Mouse (Mus musculus) bone marrow, adult 2 months (tissue): ENCODE measurements around the gene Cops6. TPM values are rescaled to one million over a fixed set of nuclear protein-coding genes. Genes with fewer than 3 reads are reported as not detected.

Experiments
- H3K27ac ChIP-seq: fragments of 200-500 bp; 2 replicates; pipeline ENCODE4 v1.5.1; 2012; ENCODE audit warnings: low read depth, mild to moderate bottlenecking, control low read depth, inconsistent platforms, low read length; ENCODE audit not compliant: control insufficient read depth, poor library complexity, insufficient read depth
- H3K4me1 ChIP-seq: fragments of 200-500 bp; 2 replicates; pipeline ENCODE4 v1.6.1; 2011; ENCODE audit warnings: low read length; ENCODE audit not compliant: control insufficient read depth, insufficient read depth
- H3K4me3 ChIP-seq: fragments of 200-500 bp; replicated peaks from 2 replicates; pipeline ENCODE3; 2011; ENCODE audit warnings: mild to moderate bottlenecking, low read depth, low read length, control low read depth; ENCODE audit not compliant: control insufficient read depth
- CTCF ChIP-seq: fragments of 200-500 bp; IDR thresholded peaks from 2 replicates; pipeline ENCODE4 v1.5.1; 2011; ENCODE audit warnings: low read length, control low read depth; ENCODE audit not compliant: control insufficient read depth, insufficient read depth
- POLR2A ChIP-seq: fragments of 200-500 bp; IDR thresholded peaks from 2 replicates; pipeline ENCODE4 v1.6.1; 2011; ENCODE audit warnings: low read depth, mild to moderate bottlenecking, control low read depth, low read length, borderline replicate concordance; ENCODE audit not compliant: control insufficient read depth
- WGBS: fragments of 180-500 bp; shearing (Covaris S2); methylation state at CpG from one replicate; pipeline ENCODE4 v1.1.7; 2018; 5-methylcytosine and 5-hydroxymethylcytosine counted together
- polyA plus RNA-seq: library from polyadenylated mRNA; stranded (reverse); fragments of >200 nt; gene quantifications from 2 replicates; pipeline ENCODE4 v1.2.4, GENCODE M21; 2011; ENCODE audit warnings: low replicate concordance; ENCODE audit not compliant: missing spikeins, insufficient read depth, insufficient read length

The Cops6 gene
- polyA plus RNA-seq, 1 experiment, result 72.4 TPM

GRCm38 (mm10) chr5:138195463-138195862 lies 34.6 kb downstream of the Cops6 start:
- peak overlapping the region; percentile 48 for H3K4me3 ChIP-seq
- 24% methylated on average over 7 of the region's 7 CpGs for WGBS

GRCm38 (mm10) chr5:138199576-138199975 lies 38.7 kb downstream of the Cops6 start:
- Histone ChIP-seq H3K4me3 (no peak overlapping the region), H3K27ac (no peak overlapping the region), H3K4me1 (no peaks in the 10 kb centered on the region)
- 8% methylated on average over 1 of the region's 1 CpGs for WGBS
- TF ChIP-seq POLR2A (no peak), CTCF (no peak)

More at GRCm38 (mm10) chr5:138195463-138195862, 34.6 kb downstream of the Cops6 start:
- Histone ChIP-seq H3K27ac (no peak overlapping the region), H3K4me1 (no peaks in the 10 kb centered on the region; the same call in 1 of the 2 replicates)
- no peak for TF ChIP-seq POLR2A

GRCm38 (mm10) chr5:138202086-138202485 lies 41.2 kb downstream of the Cops6 start:
- TF ChIP-seq CTCF (no peak), POLR2A (no peak)
- Histone ChIP-seq H3K4me1 (no peaks in the 10 kb centered on the region), H3K4me3 (no peak overlapping the region), H3K27ac (no peak overlapping the region)
- 87% methylated on average over 3 of the region's 3 CpGs for WGBS

- Histone ChIP-seq H3K4me3 (no peak overlapping the region), H3K4me1 (no peaks in the 10 kb centered on the region; the same call in 1 of the 2 replicates), H3K27ac (no peak overlapping the region)
- TF ChIP-seq POLR2A, result no peak
- TF ChIP-seq CTCF, result no peak
- WGBS, result 68% methylated on average over 1 of the region's 1 CpGs
Measured at GRCm38 (mm10) chr5:138207253-138207652, 46.4 kb downstream of the Cops6 start.

- 72% methylated on average over 4 of the region's 4 CpGs for WGBS
- no peaks in the 10 kb centered on the region; the same call in 1 of the 2 replicates for H3K4me1 ChIP-seq
- TF ChIP-seq CTCF (no peak), POLR2A (no peak)
- no peak overlapping the region for H3K27ac ChIP-seq
- H3K4me3 ChIP-seq, result no peak overlapping the region
Measured at GRCm38 (mm10) chr5:138207873-138208272, 47.0 kb downstream of the Cops6 start.

Other genes with a start within 250 kb of the Cops6 start
- not detected in 2 replicates for gene Cyp3a13, start 239.5 kb upstream of the Cops6 start, polyA plus RNA-seq
- not detected in 2 replicates for gene Gjc3, start 198.0 kb upstream of the Cops6 start, polyA plus RNA-seq
- gene Azgp1, start 179.6 kb upstream of the Cops6 start, polyA plus RNA-seq, result 4.6 and 9.7 TPM in 2 replicates
- gene Smok3a, start 139.8 kb upstream of the Cops6 start, polyA plus RNA-seq, result not detected in 2 replicates
- not detected in 2 replicates for gene Smok3b, start 139.6 kb upstream of the Cops6 start, polyA plus RNA-seq
- gene Smok3c, start 107.9 kb upstream of the Cops6 start, polyA plus RNA-seq, result not detected in 2 replicates
- 6.0 and 9.0 TPM in 2 replicates for gene Zkscan1, start 76.0 kb upstream of the Cops6 start, polyA plus RNA-seq
- 4.3 and 6.5 TPM in 2 replicates for gene Zscan21, start 44.2 kb upstream of the Cops6 start, polyA plus RNA-seq
- gene Zfp113, start 5.3 kb upstream of the Cops6 start, polyA plus RNA-seq, result 2.2 and 2.7 TPM in 2 replicates
- gene Ap4m1, start 10.9 kb downstream of the Cops6 start, polyA plus RNA-seq, result 24.8 and 37.2 TPM in 2 replicates
- 198 and 236 TPM in 2 replicates for gene Mcm7, start 11.4 kb downstream of the Cops6 start, polyA plus RNA-seq
- 13.2 and 31.0 TPM in 2 replicates for gene Taf6, start 26.4 kb downstream of the Cops6 start, polyA plus RNA-seq
- gene Cnpy4, start 26.4 kb downstream of the Cops6 start, polyA plus RNA-seq, result 14.1 and 19.6 TPM in 2 replicates
- gene Mblac1, start 33.2 kb downstream of the Cops6 start, polyA plus RNA-seq, result 0.99 and 2.3 TPM in 2 replicates
- 0.74 TPM in 1 of 2 replicates, not detected in the other for gene Nxpe5, start 64.8 kb downstream of the Cops6 start, polyA plus RNA-seq
- 69.8 and 167 TPM in 2 replicates for gene Lamtor4, start 94.4 kb downstream of the Cops6 start, polyA plus RNA-seq
- 54.9 and 151 TPM in 2 replicates for gene BC037034, start 103.0 kb downstream of the Cops6 start, polyA plus RNA-seq
- not detected in 2 replicates for gene Gal3st4, start 111.8 kb downstream of the Cops6 start, polyA plus RNA-seq
- 0.25 TPM in 1 of 2 replicates, not detected in the other for gene Gm43720, start 118.9 kb downstream of the Cops6 start, polyA plus RNA-seq
- 4.0 and 8.4 TPM in 2 replicates for gene Gpc2, start 118.9 kb downstream of the Cops6 start, polyA plus RNA-seq
- 12.4 and 13.5 TPM in 2 replicates for gene Stag3, start 119.2 kb downstream of the Cops6 start, polyA plus RNA-seq
- not detected in 2 replicates for gene Pvrig, start 180.9 kb downstream of the Cops6 start, polyA plus RNA-seq